Mouse (Mus musculus) erythroblast, embryonic 14.5 days (primary cell): ENCODE data around the gene Mfrp. TPM values are rescaled to one million over a fixed set of nuclear protein-coding genes. Genes with fewer than 3 reads are reported as not detected.

Source experiments
- H3K27me3 ChIP-seq: 2 replicates; pipeline ENCODE4 v1.6.1; 2012; ENCODE audit warnings: inconsistent platforms; ENCODE audit not compliant: control insufficient read depth
- H3K36me3 ChIP-seq: 2 replicates; pipeline ENCODE4 v1.6.1; 2012; ENCODE audit warnings: mild to moderate bottlenecking, inconsistent platforms; ENCODE audit not compliant: control insufficient read depth
- H3K4me1 ChIP-seq: 2 replicates; pipeline ENCODE4 v1.6.1; 2012; ENCODE audit warnings: inconsistent platforms; ENCODE audit not compliant: control insufficient read depth
- H3K4me3 ChIP-seq: replicated peaks from 2 replicates; pipeline ENCODE3; 2012; ENCODE audit warnings: moderate library complexity, mild to moderate bottlenecking, inconsistent platforms
- H3K9me3 ChIP-seq: 2 replicates; pipeline ENCODE4 v1.6.1; 2012; ENCODE audit warnings: low read length, inconsistent platforms, mixed read lengths; ENCODE audit not compliant: control insufficient read depth
- GATA1 ChIP-seq: IDR thresholded peaks from 2 replicates; pipeline ENCODE4 v1.6.1; 2012; ENCODE audit warnings: low read length, inconsistent platforms, mixed read lengths
- TAL1 ChIP-seq: IDR thresholded peaks from 3 replicates; pipeline ENCODE4 v1.6.1; 2012; ENCODE audit warnings: low read length, inconsistent platforms, mixed read lengths
- polyA plus RNA-seq: library from polyadenylated mRNA; stranded (reverse); fragments of >175 nt; gene quantifications from 2 replicates; pipeline ENCODE4 v1.2.3, GENCODE M21; 2012

Mfrp gene
- polyA plus RNA-seq, 1 experiment: not detected

DNA sequence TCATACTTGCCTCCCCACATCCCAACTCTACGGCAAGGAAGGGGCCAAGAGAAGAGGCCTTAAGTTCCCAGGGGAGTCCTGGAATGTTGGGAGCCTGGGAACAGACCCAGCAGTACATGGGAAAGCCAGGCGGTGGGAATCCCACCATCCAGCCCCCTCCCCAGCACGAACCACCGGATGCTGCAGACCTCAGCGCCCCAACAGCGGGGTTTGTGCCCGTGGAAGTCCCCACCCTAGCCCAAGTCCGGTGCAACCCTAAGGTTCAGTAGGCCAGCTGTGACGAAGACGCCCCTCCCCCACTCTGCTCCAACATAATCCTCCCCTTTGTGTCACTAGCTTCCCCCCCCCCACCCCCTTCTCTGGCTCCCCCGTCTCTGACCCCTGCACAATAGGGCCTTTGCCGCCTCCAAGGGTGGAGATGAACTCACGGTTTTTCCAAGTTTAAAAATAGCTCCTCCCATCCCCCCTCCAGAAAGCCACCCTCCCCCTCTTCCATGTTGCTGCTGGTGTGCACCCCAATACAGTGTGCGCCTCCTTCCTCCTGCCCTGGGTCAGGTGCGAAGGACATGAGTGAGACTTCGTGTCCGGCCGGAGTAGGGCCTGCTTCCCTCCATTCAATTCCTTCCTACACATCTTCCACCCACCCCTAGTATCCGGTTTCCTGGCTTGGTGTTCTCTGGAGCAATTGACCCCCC is 29.2 kb downstream of the Mfrp start:
- TF ChIP-seq GATA1 (no peak), TAL1 (no peak)
- no peaks in the 10 kb centered on the region for H3K36me3 ChIP-seq
- H3K4me1 ChIP-seq: peaks cover 13% of the 10 kb centered on the region
- no peaks in the 10 kb centered on the region; the same call in 1 of the 2 replicates for H3K9me3 ChIP-seq
- no peak overlapping the region for H3K4me3 ChIP-seq
- H3K27me3 ChIP-seq: peaks cover 81% of the 10 kb centered on the region

DNA sequence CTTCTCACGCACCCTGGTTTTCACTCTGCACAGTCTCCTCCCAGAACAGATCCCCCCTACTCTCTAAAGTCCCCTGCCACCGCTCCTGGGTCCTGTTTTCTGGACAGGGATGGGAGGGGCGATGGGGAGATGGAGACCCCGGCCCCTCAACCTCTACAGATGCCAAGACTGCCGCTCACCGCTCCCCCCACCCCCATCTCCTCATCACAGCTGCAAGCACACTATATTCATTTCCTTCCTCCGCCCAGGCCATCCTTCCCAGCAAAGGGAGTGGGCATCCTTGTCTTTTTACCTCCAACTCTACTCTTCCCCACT is 29.7 kb downstream of the Mfrp start:
- Histone ChIP-seq H3K27me3 (peaks cover 86% of the 10 kb centered on the region), H3K4me3 (no peak overlapping the region), H3K9me3 (no peaks in the 10 kb centered on the region; the same call in 1 of the 2 replicates), H3K4me1 (peaks cover 13% of the 10 kb centered on the region), H3K36me3 (no peaks in the 10 kb centered on the region)
- no peak for TF ChIP-seq GATA1

DNA sequence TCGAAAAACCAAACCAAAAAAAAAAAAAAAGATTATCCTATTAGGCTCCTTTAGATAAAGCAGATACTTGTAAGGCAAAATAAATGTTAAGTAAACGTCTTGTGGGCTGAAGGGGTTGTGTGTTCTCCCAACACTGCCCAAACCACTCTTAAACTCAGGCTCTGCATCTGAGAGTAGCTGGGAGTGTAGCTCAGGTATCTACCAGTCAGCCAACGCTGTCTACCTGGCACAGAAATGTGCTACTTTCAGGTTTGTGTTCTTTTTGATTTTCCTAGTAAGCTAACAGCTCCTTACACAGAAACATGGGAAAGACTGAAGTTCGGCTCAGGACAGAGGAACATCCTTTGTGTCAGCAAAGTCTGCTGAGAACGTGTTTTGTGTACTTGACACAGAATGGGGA is 30.7 kb downstream of the Mfrp start:
- no peak overlapping the region for H3K4me3 ChIP-seq
- H3K27me3 ChIP-seq: peaks cover 96% of the 10 kb centered on the region
- H3K36me3 ChIP-seq: no peaks in the 10 kb centered on the region
- peaks cover 12% of the 10 kb centered on the region for H3K4me1 ChIP-seq
- no peaks in the 10 kb centered on the region; the same call in 1 of the 2 replicates for H3K9me3 ChIP-seq
- TF ChIP-seq GATA1 (no peak), TAL1 (no peak)

DNA sequence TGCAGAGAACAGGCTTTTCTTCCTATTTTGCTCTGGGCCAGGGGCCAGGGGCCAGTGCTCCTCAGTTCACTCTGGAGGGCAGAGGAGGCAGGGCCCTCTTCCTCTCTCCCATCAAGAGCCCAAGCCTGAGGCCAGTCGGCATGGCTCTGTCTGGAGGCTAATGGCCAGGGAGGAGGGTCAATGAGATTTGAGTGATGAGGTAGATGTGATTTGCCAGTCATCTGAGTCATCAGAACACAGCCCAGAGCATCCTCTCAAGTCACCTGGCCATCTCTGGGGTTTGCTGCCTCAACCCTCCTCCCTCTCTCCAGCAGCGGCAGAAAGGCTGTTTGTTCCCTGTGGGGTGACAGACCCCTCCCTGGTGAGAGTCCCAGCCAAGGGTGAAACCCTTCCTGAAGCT is 31.8 kb downstream of the Mfrp start:
- Histone ChIP-seq H3K4me3 (no peak overlapping the region), H3K9me3 (no peaks in the 10 kb centered on the region; the same call in 1 of the 2 replicates), H3K27me3 (peaks cover 94% of the 10 kb centered on the region), H3K4me1 (peaks cover 12% of the 10 kb centered on the region), H3K36me3 (no peaks in the 10 kb centered on the region)
- TF ChIP-seq TAL1 (no peak), GATA1 (no peak)

DNA sequence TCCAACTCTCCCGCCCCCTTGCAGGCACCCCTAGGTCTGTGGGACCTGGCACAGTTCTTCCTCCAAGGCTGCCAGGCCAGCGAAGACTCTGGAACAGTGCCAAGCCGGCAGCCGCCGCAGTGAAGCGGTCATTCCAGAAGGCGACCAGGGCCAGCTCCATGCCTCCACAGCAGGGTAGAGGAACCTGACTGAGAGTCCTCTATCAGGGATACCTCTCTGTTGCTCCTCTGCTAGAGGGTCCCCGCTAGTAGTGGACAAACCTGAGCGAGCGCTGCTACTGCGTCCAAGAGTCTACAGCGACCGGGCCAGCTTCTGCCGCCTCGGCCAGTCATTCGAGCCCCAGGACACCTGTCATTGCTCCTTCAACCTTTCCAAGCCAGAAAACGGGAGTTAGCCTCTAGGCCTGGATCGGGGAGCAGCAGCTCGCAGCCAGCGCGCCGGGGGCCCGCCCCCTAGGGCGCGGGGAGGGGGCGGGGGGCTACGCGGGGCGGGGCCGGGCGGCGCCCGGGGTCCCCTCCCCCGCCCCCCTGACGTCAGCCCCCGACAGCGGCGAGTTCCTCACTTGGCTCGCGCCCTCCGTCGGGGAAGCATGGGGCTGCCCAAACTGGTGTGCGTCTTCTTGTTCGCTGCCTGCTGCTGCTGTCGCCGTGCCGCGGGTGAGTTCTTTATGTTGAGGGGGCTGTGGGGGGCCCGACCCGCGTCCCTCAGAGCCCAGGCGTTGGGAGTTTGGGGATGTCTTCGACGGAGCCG is 32.7 kb downstream of the Mfrp start, which contains the start of gene Mcam:
Mcam (plus strand) TSS at position 369 of the 750 bp plus-strand sequence.
- H3K4me3 ChIP-seq: peak within 1 kb of the TSS; percentile 31
- no peak for TF ChIP-seq TAL1
- TF ChIP-seq GATA1: no peak
- no peaks in the 10 kb centered on the region; the same call in 1 of the 2 replicates for H3K9me3 ChIP-seq
- peaks cover 12% of the 10 kb centered on the region for H3K4me1 ChIP-seq
- H3K36me3 ChIP-seq: no peaks in the 10 kb centered on the region
- peaks cover 84% of the 10 kb centered on the region for H3K27me3 ChIP-seq

DNA sequence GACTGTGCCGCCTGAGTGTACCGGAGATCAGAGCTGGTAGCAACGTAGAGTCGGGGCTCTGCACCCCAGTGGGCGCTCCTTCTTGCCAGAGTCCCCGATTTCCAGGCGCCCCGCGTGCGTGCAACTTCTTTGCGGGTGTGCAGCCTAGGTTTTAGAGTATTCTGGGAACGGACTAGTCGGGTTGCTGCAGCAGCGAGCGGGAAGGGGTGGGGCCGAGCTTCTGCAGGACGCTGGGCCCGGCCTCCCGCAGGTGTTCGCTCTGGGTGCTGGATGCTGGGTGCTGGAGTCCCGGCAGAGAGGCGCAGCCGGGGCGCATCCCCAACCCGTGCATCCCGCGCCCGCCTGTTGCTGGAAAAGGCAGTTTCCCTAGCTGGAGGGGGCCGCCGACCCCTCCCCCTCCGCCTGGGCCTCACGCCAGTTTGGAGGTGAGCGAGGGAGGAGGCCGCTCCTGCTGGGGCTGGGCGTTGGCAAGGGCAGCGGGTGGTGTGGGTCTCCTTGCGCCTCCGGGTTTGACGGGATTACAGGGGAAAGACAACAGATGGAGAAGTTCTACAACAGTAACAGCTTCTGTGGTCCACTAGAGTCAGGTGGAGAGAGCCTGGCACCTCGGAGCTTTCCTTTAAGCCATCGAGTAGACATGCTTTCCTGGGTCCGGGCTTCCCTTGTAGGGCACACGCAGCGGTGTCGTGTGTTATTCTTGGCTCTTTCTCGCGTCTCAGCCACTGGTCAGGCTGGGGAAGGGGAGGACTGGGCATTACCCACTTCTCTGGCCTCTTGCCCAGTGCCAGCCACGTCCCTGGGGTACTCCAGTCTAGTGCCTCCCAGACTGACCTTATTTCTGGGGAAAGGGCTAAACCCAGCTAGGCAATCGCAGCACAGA is 33.6 kb downstream of the Mfrp start:
- no peaks in the 10 kb centered on the region for H3K36me3 ChIP-seq
- H3K4me3 ChIP-seq: peak overlapping the region; percentile 31
- peaks cover 12% of the 10 kb centered on the region for H3K4me1 ChIP-seq
- no peak for TF ChIP-seq GATA1
- TF ChIP-seq TAL1: no peak
- no peaks in the 10 kb centered on the region; the same call in 1 of the 2 replicates for H3K9me3 ChIP-seq
- peaks cover 76% of the 10 kb centered on the region for H3K27me3 ChIP-seq

DNA sequence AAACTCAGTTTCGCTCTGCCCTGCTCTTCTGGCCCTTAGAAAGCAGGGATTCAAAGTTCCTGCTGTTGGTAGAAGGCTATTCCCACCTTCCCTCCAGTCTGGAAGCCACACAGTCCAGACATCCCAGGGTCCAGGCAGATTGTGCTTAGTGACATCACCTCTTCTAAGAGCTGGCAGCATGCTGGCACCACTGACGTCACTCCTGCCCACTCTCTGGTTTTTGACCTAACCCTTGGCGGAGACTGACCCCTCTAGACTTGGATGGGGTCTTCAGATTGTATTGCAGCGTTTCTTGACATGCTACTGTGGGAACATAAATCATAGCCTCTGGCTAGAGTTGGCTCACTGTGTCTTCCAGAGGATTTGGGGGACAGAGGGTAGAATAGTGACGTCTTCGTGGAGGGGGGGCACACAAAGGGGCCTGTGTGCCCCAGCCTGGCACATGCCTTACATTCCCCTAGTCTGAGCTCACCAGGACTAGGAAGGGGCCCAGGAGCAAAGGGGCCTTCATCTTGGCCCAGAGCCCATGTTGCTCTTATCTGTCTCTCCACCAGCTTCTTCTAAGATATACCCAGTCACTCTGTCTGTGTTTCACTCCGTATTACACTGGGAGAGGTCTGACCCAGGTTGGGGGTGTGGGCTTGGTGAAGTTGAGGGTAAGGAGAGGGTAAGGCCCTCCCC is 34.3 kb downstream of the Mfrp start:
- Histone ChIP-seq H3K4me3 (no peak overlapping the region), H3K9me3 (no peaks in the 10 kb centered on the region; the same call in 1 of the 2 replicates), H3K36me3 (no peaks in the 10 kb centered on the region), H3K4me1 (peaks cover 9% of the 10 kb centered on the region), H3K27me3 (peaks cover 68% of the 10 kb centered on the region)
- TF ChIP-seq TAL1: no peak
- TF ChIP-seq GATA1: no peak

DNA sequence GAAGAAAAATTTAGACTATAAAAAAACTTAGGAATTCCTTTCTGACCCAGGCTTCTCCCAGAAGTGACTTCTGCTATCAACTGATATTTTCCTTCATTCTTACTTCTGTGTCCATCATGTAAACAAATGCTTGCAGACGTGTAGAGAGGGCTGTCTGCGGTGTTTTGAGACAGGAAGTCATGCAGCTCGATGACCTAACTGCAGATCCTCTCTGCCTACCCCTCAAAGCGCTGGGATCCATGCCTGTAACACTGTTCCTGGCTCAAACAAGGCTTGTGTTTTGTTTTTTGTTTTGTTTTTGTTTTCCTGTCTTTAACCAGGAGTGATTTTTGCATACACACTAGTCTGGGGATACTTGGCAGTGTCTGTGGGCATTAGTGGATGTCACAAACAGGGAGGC is 36.3 kb downstream of the Mfrp start:
- peaks cover 48% of the 10 kb centered on the region for H3K27me3 ChIP-seq
- H3K4me3 ChIP-seq: no peak overlapping the region
- peaks cover 3% of the 10 kb centered on the region; the same call in 1 of the 2 replicates for H3K36me3 ChIP-seq
- no peak for TF ChIP-seq GATA1
- TF ChIP-seq TAL1: no peak
- no peaks in the 10 kb centered on the region; the same call in 1 of the 2 replicates for H3K9me3 ChIP-seq
- H3K4me1 ChIP-seq: peaks cover 9% of the 10 kb centered on the region
